23 mouse cellular contexts compared by ENCODE assay signal in genomic region chr11:107929712-107930111, GRCm38 (mm10). TPM values are rescaled to one million over a fixed set of nuclear protein-coding genes. Genes with fewer than 3 reads are reported as not detected.
A peak's percentile ranks its signal among the peaks of the same experiment; 100 is the strongest.
DNase-seq lines count a peak whose midpoint lies in the region; ATAC-seq and TF ChIP-seq lines count a peak whose summit lies in the region.
"Had no signal": no experiment of that assay in that cellular context is flagged by ENCODE, and none has a peak within 500 bp of the region (broad histone marks: within the 10 kb centered on the region; RNA-seq: fewer than 3 reads in every experiment).

No protein-coding gene starts in this region.

- no peak for TF ChIP-seq CTCF in forebrain, postnatal 0 days (IDR thresholded peaks at IDR 0.05; ENCODE audit: low read depth)

- intact Hi-C loops in left cerebral cortex, postnatal 36 days (cut with DNase I) = no loop called here

- H3K4me1 ChIP-seq in forebrain, postnatal 0 days (ENCODE audit: insufficient read depth) = no peaks in the 10 kb centered on the region
- 0 out of 2 replicates have a peak, but pooled peaks cover under 1% of the 10 kb centered on the region for H3K4me1 ChIP-seq in forebrain, embryonic 15.5 days
- H3K4me1 ChIP-seq: forebrain, embryonic 13.5 days; hindbrain, embryonic 12.5 days; hindbrain, embryonic 15.5 days had no signal

- no peaks in the 10 kb centered on the region for H3K27me3 ChIP-seq in forebrain, postnatal 0 days (ENCODE audit: insufficient read depth, low read length)
- no peaks in the 10 kb centered on the region for H3K27me3 ChIP-seq in forebrain, embryonic 15.5 days
- H3K27me3 ChIP-seq: forebrain, embryonic 13.5 days; hindbrain, embryonic 12.5 days; hindbrain, embryonic 15.5 days had no signal

- H3K4me2 ChIP-seq in forebrain, postnatal 0 days (ENCODE audit: low read depth) = no peak overlapping the region
- no peak overlapping the region for H3K4me2 ChIP-seq in forebrain, embryonic 15.5 days (replicated peaks)
- H3K4me2 ChIP-seq: forebrain, embryonic 13.5 days; heart, embryonic 11.5 days; hindbrain, embryonic 12.5 days; hindbrain, embryonic 15.5 days had no signal

- H3K9me3 ChIP-seq in forebrain, postnatal 0 days (ENCODE audit: low read length) = no peaks in the 10 kb centered on the region
- H3K9me3 ChIP-seq in forebrain, embryonic 15.5 days = no peaks in the 10 kb centered on the region
- H3K9me3 ChIP-seq: forebrain, embryonic 10.5 days; forebrain, embryonic 13.5 days; hindbrain, embryonic 12.5 days; hindbrain, embryonic 15.5 days had no signal

- H3K36me3 ChIP-seq in forebrain, postnatal 0 days (ENCODE audit: insufficient read depth) = no peaks in the 10 kb centered on the region
- no peaks in the 10 kb centered on the region for H3K36me3 ChIP-seq in forebrain, embryonic 15.5 days
- H3K36me3 ChIP-seq: forebrain, embryonic 10.5 days; hindbrain, embryonic 12.5 days; hindbrain, embryonic 15.5 days had no signal

- 62% methylated on average over 3 of the region's 3 CpGs for WGBS in forebrain, postnatal 0 days
- WGBS in forebrain, embryonic 15.5 days = 61% methylated on average over 3 of the region's 3 CpGs

- no peak overlapping the region for H3K4me3 ChIP-seq in forebrain, postnatal 0 days (ENCODE audit: low read depth, low read length)
- H3K4me3 ChIP-seq in forebrain, embryonic 15.5 days = no peak overlapping the region
- H3K4me3 ChIP-seq: forebrain, embryonic 10.5 days; forebrain, embryonic 13.5 days; gastrocnemius, adult 2 months; hindbrain, embryonic 12.5 days; hindbrain, embryonic 15.5 days had no signal

- 0 out of 2 replicates have a peak overlapping the region, but pooled peaks have one; percentile 15 for H3K27ac ChIP-seq in forebrain, postnatal 0 days (ENCODE audit: low read depth, low read length)
- no peak overlapping the region for H3K27ac ChIP-seq in forebrain, embryonic 15.5 days (replicated peaks)
- H3K27ac ChIP-seq: forebrain, embryonic 10.5 days; forebrain, embryonic 13.5 days; gastrocnemius, adult 2 months; hindbrain, embryonic 12.5 days; hindbrain, embryonic 15.5 days had no signal

- DNase-seq in forebrain, postnatal 0 days = no peak
- peak; percentile 19 to 43 for DNase-seq in left cerebral cortex, postnatal 36 days (ENCODE audit: low spot score in 2 of 2)
- no peak for DNase-seq in left cerebral cortex, adult 18-20 months (ENCODE audit: low spot score in 2 of 2)
- DNase-seq in brain, adult 2 months (ENCODE audit: low read depth, low spot score) = peak; percentile 71
- no peak for DNase-seq in layer of hippocampus, adult 18-20 months (ENCODE audit: low spot score in 2 of 2)
- DNase-seq: adrenal gland, adult 8-10 months; adrenal gland, postnatal 25 days; cerebellum, adult 18-20 months; cerebellum, adult 9-10 months; cerebellum, postnatal 14 days; gastrocnemius, adult 2 months; gastrocnemius, postnatal 14 days; heart, adult 11 months had no signal

- H3K9ac ChIP-seq in forebrain, postnatal 0 days = no peak overlapping the region
- H3K9ac ChIP-seq in forebrain, embryonic 15.5 days (replicated peaks) = no peak overlapping the region
- H3K9ac ChIP-seq: forebrain, embryonic 13.5 days; hindbrain, embryonic 12.5 days; hindbrain, embryonic 15.5 days had no signal

- no peak for ATAC-seq in forebrain, postnatal 0 days
- ATAC-seq in forebrain, embryonic 15.5 days (replicated peaks) = no peak
- ATAC-seq: activated CD4-positive, CD25-positive, alpha-beta regulatory T cell, adult 4 months; forebrain, embryonic 13.5 days had no signal

RNA-seq across cellular contexts. Expression of gene Cacng5, which starts 14.9 kb away (rescaled TPM):
- total RNA-seq in forebrain, postnatal 0 days (2014; rRNA removed) = 10.3 and 14.4 TPM in 2 replicates
- polyA plus RNA-seq in forebrain, postnatal 0 days (2015; fragmentation: Nextera tagmentation; extraction: Ambion mirVana) = 8.8 and 12.1 TPM in 2 replicates
- 5.6 and 7.2 TPM in 2 replicates for polyA plus RNA-seq in forebrain, embryonic 15.5 days (2015; fragmentation: Nextera tagmentation; extraction: Ambion mirVana)
- total RNA-seq in left cerebral cortex, postnatal 36 days (2021) = 10 to 100 TPM; 10.4 to 17.1 TPM
- total RNA-seq in left cerebral cortex, adult 18-20 months (2021) = 10 to 100 TPM; 14.3 to 14.7 TPM
- 10 to 100 TPM; 11.0 to 13.2 TPM for total RNA-seq in layer of hippocampus, adult 18-20 months (2021)
- total RNA-seq: heart, adult 8-10 months; hematopoietic stem cell, adult 5-6 weeks had no signal
- polyA plus RNA-seq: activated CD4-positive, CD25-positive, alpha-beta regulatory T cell, adult 4 months; heart, embryonic 11.5 days; heart, postnatal 0 days had no signal

Comparison
In these comparisons a context has a peak if more than half of its experiments do, and no peak if none do; other contexts are left out.
1. DNase-seq: peak in left cerebral cortex, postnatal 36 days (2 of 2) and brain, adult 2 months (single experiment); none in forebrain, postnatal 0 days (single experiment), left cerebral cortex, adult 18-20 months (0 of 2) and layer of hippocampus, adult 18-20 months (0 of 2).